Comparison of ENCODE assay signal across 24 mouse cellular contexts in genomic region chr6:127578810-127579209, GRCm38 (mm10). TPM values are rescaled to one million over a fixed set of nuclear protein-coding genes. Genes with fewer than 3 reads are reported as not detected.
A peak's percentile ranks its signal among the peaks of the same experiment; 100 is the strongest.
DNase-seq lines count a peak whose midpoint lies in the region; ATAC-seq lines count a peak whose summit lies in the region.
"Had no signal": no experiment of that assay in that cellular context is flagged by ENCODE, and none has a peak within 500 bp of the region (broad histone marks: within the 10 kb centered on the region; RNA-seq: fewer than 3 reads in every experiment).

No protein-coding gene starts in this region.

- H3K4me3 ChIP-seq in kidney, embryonic 14.5 days (ENCODE audit: low read length), result no peak overlapping the region
- no peak overlapping the region for H3K4me3 ChIP-seq in liver, embryonic 12.5 days
- H3K4me3 ChIP-seq in liver, embryonic 11.5 days (ENCODE audit: low read depth, low read length), result no peak overlapping the region
- peak overlapping the region; percentile 29 for H3K4me3 ChIP-seq in liver, embryonic 16.5 days (ENCODE audit: low read depth, low read length)
- H3K4me3 ChIP-seq in intestine, embryonic 15.5 days (replicated peaks), result no peak overlapping the region
- H3K4me3 ChIP-seq: forebrain, embryonic 13.5 days; hindbrain, embryonic 10.5 days; hindbrain, embryonic 15.5 days; midbrain, embryonic 13.5 days had no signal

- H3K4me1 ChIP-seq in kidney, embryonic 14.5 days (ENCODE audit: control insufficient read depth, insufficient read depth, low read length), result peaks cover 28% of the 10 kb centered on the region
- peaks cover 61% of the 10 kb centered on the region for H3K4me1 ChIP-seq in liver, embryonic 12.5 days
- peaks cover 38% of the 10 kb centered on the region for H3K4me1 ChIP-seq in liver, embryonic 11.5 days (replicated peaks; ENCODE audit: control insufficient read depth, insufficient read depth, low read length)
- peaks cover 39% of the 10 kb centered on the region for H3K4me1 ChIP-seq in liver, embryonic 16.5 days (ENCODE audit: control insufficient read depth, low read depth, low read length)
- peaks cover 12% of the 10 kb centered on the region for H3K4me1 ChIP-seq in intestine, embryonic 15.5 days (replicated peaks)

- H3K27me3 ChIP-seq in kidney, embryonic 14.5 days (ENCODE audit: control insufficient read depth, insufficient read depth, low read length), result no peaks in the 10 kb centered on the region; the same call in 1 of the 2 replicates
- no peaks in the 10 kb centered on the region for H3K27me3 ChIP-seq in liver, embryonic 12.5 days (replicated peaks)
- H3K27me3 ChIP-seq in liver, embryonic 11.5 days (replicated peaks; ENCODE audit: control insufficient read depth, insufficient read depth, low read length), result no peaks in the 10 kb centered on the region
- no peaks in the 10 kb centered on the region for H3K27me3 ChIP-seq in liver, embryonic 16.5 days (ENCODE audit: control insufficient read depth, insufficient read depth, low read depth, low read length)
- no peaks in the 10 kb centered on the region for H3K27me3 ChIP-seq in intestine, embryonic 15.5 days (replicated peaks)
- H3K27me3 ChIP-seq: forebrain, embryonic 13.5 days; hindbrain, embryonic 15.5 days; midbrain, embryonic 13.5 days had no signal

- H3K4me2 ChIP-seq in kidney, embryonic 14.5 days (replicated peaks; ENCODE audit: low read depth, low read length), result no peak overlapping the region
- peak overlapping the region; percentile 43 for H3K4me2 ChIP-seq in liver, embryonic 12.5 days
- H3K4me2 ChIP-seq in liver, embryonic 11.5 days, result no peak overlapping the region
- peak overlapping the region; percentile 12; the same call in 1 of the 2 replicates for H3K4me2 ChIP-seq in liver, embryonic 16.5 days (ENCODE audit: low read depth, low read length)
- H3K4me2 ChIP-seq in intestine, embryonic 15.5 days (replicated peaks), result no peak overlapping the region
- H3K4me2 ChIP-seq: forebrain, embryonic 13.5 days; hindbrain, embryonic 15.5 days; midbrain, embryonic 13.5 days had no signal

- 4% methylated on average over 5 of the region's 5 CpGs for WGBS in kidney, embryonic 14.5 days
- 68% methylated on average over 5 of the region's 5 CpGs for WGBS in liver, embryonic 12.5 days (ENCODE audit: insufficient replicate concordance)
- WGBS in liver, embryonic 11.5 days, result 65% methylated on average over 5 of the region's 5 CpGs
- WGBS in liver, embryonic 16.5 days (ENCODE audit: insufficient replicate concordance), result 60% methylated on average over 5 of the region's 5 CpGs
- 63% methylated on average over 5 of the region's 5 CpGs for WGBS in intestine, embryonic 15.5 days

- H3K27ac ChIP-seq in kidney, embryonic 14.5 days (ENCODE audit: low read depth, low read length), result no peak overlapping the region
- no peak overlapping the region for H3K27ac ChIP-seq in liver, embryonic 12.5 days
- H3K27ac ChIP-seq in liver, embryonic 11.5 days (ENCODE audit: low read depth, low read length), result no peak overlapping the region
- no peak overlapping the region for H3K27ac ChIP-seq in liver, embryonic 16.5 days (ENCODE audit: low read length)
- H3K27ac ChIP-seq in intestine, embryonic 15.5 days, result no peak overlapping the region
- H3K27ac ChIP-seq: forebrain, embryonic 13.5 days; hindbrain, embryonic 10.5 days; hindbrain, embryonic 15.5 days; midbrain, embryonic 13.5 days; stomach, postnatal 0 days had no signal

- DNase-seq in kidney, adult 8-10 months, result no peak
- DNase-seq in liver, embryonic 11.5 days (ENCODE audit: low spot score), result no peak
- DNase-seq in embryo, embryonic 11.5 days (ENCODE audit: low read depth, low spot score), result peak; percentile 13
- no peak for DNase-seq in urinary bladder, postnatal 14 days (ENCODE audit: low spot score)
- DNase-seq: cerebellum, adult 9-10 months; cerebellum, postnatal 36 days; gastrocnemius, postnatal 10 days; heart, postnatal 14 days; layer of hippocampus, adult 9-11 months; lung, postnatal 36 days; right cerebral cortex, adult 18-20 months; thymus, adult 18-20 months; thymus, postnatal 36 days had no signal

- peak; percentile 73 for ATAC-seq in kidney, embryonic 14.5 days (ENCODE audit: low FRiP score, low TSS enrichment)
- ATAC-seq in liver, embryonic 12.5 days, result no peak
- ATAC-seq in liver, embryonic 11.5 days (replicated peaks; ENCODE audit: low FRiP score), result no peak
- ATAC-seq in liver, embryonic 16.5 days (ENCODE audit: low read depth), result no peak
- ATAC-seq in intestine, embryonic 15.5 days, result no peak
- ATAC-seq: forebrain, embryonic 13.5 days; inflammation-experienced regulatory T-cells, adult 6 months; midbrain, embryonic 13.5 days; Patski had no signal

- no peaks in the 10 kb centered on the region for H3K9me3 ChIP-seq in kidney, embryonic 14.5 days (ENCODE audit: control insufficient read depth, low read length)
- no peaks in the 10 kb centered on the region for H3K9me3 ChIP-seq in liver, embryonic 12.5 days (replicated peaks)
- H3K9me3 ChIP-seq in liver, embryonic 11.5 days (ENCODE audit: control insufficient read depth, low read length), result no peaks in the 10 kb centered on the region
- H3K9me3 ChIP-seq in liver, embryonic 16.5 days (replicated peaks; ENCODE audit: control insufficient read depth, low read length), result no peaks in the 10 kb centered on the region
- no peaks in the 10 kb centered on the region for H3K9me3 ChIP-seq in intestine, embryonic 15.5 days
- H3K9me3 ChIP-seq: forebrain, embryonic 13.5 days; hindbrain, embryonic 10.5 days; hindbrain, embryonic 15.5 days; midbrain, embryonic 13.5 days had no signal

- H3K9ac ChIP-seq in kidney, embryonic 14.5 days (ENCODE audit: low read depth, low read length), result no peak overlapping the region
- no peak overlapping the region for H3K9ac ChIP-seq in liver, embryonic 12.5 days
- no peak overlapping the region for H3K9ac ChIP-seq in liver, embryonic 11.5 days (ENCODE audit: low read depth, low read length)
- no peak overlapping the region; the same call in 1 of the 2 replicates for H3K9ac ChIP-seq in liver, embryonic 16.5 days (ENCODE audit: low read depth, low read length)
- no peak overlapping the region for H3K9ac ChIP-seq in intestine, embryonic 15.5 days
- H3K9ac ChIP-seq: forebrain, embryonic 13.5 days; hindbrain, embryonic 15.5 days; midbrain, embryonic 13.5 days had no signal

- no peaks in the 10 kb centered on the region for H3K36me3 ChIP-seq in kidney, embryonic 14.5 days (ENCODE audit: control insufficient read depth, insufficient read depth, low read length)
- no peaks in the 10 kb centered on the region for H3K36me3 ChIP-seq in liver, embryonic 12.5 days
- H3K36me3 ChIP-seq in liver, embryonic 11.5 days (ENCODE audit: control insufficient read depth, insufficient read depth, low read length), result no peaks in the 10 kb centered on the region
- no peaks in the 10 kb centered on the region for H3K36me3 ChIP-seq in liver, embryonic 16.5 days (ENCODE audit: control insufficient read depth, insufficient read depth)
- H3K36me3 ChIP-seq in intestine, embryonic 15.5 days, result no peaks in the 10 kb centered on the region
- H3K36me3 ChIP-seq: hindbrain, embryonic 10.5 days; hindbrain, embryonic 15.5 days; midbrain, embryonic 13.5 days had no signal

RNA-seq across cellular contexts. Expression of gene Cracr2a, which starts 17.7 kb away (rescaled TPM):
- polyA plus RNA-seq in kidney, embryonic 14.5 days (2014; fragmentation: Nextera tagmentation; extraction: Ambion mirVana), result 1.1 and 1.5 TPM in 2 replicates
- polyA plus RNA-seq in liver, embryonic 12.5 days (2016; fragmentation: Nextera tagmentation; extraction: Ambion mirVana), result 1.3 and 1.7 TPM in 2 replicates
- 1.8 TPM in 2 replicates for polyA plus RNA-seq in liver, embryonic 11.5 days (2014; fragmentation: Nextera tagmentation; extraction: Ambion mirVana)
- polyA plus RNA-seq in liver, embryonic 16.5 days (2015; fragmentation: Nextera tagmentation; extraction: Ambion mirVana), result 1.2 and 1.3 TPM in 2 replicates
- polyA plus RNA-seq in intestine, embryonic 15.5 days (2015; fragmentation: Nextera tagmentation; extraction: Ambion mirVana), result 2.2 and 2.5 TPM in 2 replicates
- polyA plus RNA-seq: Patski had no signal

Comparison
In these comparisons a context has a peak if more than half of its experiments do, and no peak if none do; other contexts are left out.
1. H3K4me2 ChIP-seq: peak in liver, embryonic 12.5 days (single experiment) and liver, embryonic 16.5 days (single experiment); none in kidney, embryonic 14.5 days (single experiment), liver, embryonic 11.5 days (single experiment) and intestine, embryonic 15.5 days (single experiment).